In genomic region chr2:155073978-155074765, GRCm38 (mm10) we compare ENCODE assay signal across 8 mouse cellular contexts. TPM values are rescaled to one million over a fixed set of nuclear protein-coding genes. Genes with fewer than 3 reads are reported as not detected.
DNase-seq lines count a peak whose midpoint lies in the region; ATAC-seq lines count a peak whose summit lies in the region.

TSS of gene Ahcy (minus strand) at chr2:155074497.

- no peaks in the 10 kb centered on the region for H3K9me3 ChIP-seq in intestine, embryonic 14.5 days (ENCODE audit: control insufficient read depth, low read length)

- intact Hi-C loops in left cerebral cortex, postnatal 14 days (cut with DNase I) = no loop called here

- whole genome bisulfite sequencing in intestine, embryonic 14.5 days = under 1% methylated on average over 56 of the region's 56 CpGs

- ATAC-seq in intestine, embryonic 14.5 days (replicated peaks; ENCODE audit: low FRiP score, low TSS enrichment, low read depth) = peak; percentile 92

- H3K36me3 ChIP-seq in intestine, embryonic 14.5 days (ENCODE audit: control insufficient read depth, insufficient read depth, low read length) = no peaks in the 10 kb centered on the region

- DNase-seq in adrenal gland, adult (ENCODE audit: inconsistent age in 2 of 2, low spot score in 1 of 2) = peak; percentile 93 to 99
- peak; percentile 96 for DNase-seq in embryo, embryonic 10.5 days (ENCODE audit: low spot score)
- DNase-seq in gastrocnemius, postnatal 25 days = peak; percentile 91
- peak; percentile 97 for DNase-seq in intestine, embryonic 14.5 days (ENCODE audit: low spot score)
- peak; percentile 82 to 87 for DNase-seq in left cerebral cortex, postnatal 14 days (ENCODE audit: low spot score in 2 of 2)
- peak; percentile 93 for DNase-seq in mesoderm, embryonic 11.5 days (ENCODE audit: low read depth, low spot score)
- peak; percentile 85 to 88 for DNase-seq in right cerebral cortex, postnatal 36 days (ENCODE audit: low spot score in 2 of 2)
- DNase-seq in yolk sac, embryonic 10.5 days (ENCODE audit: low spot score) = peak; percentile 96

- peak within 1 kb of the TSS; percentile 65 for H3K9ac ChIP-seq in intestine, embryonic 14.5 days (ENCODE audit: low read length)

- no peaks in the 10 kb centered on the region for H3K27me3 ChIP-seq in intestine, embryonic 14.5 days (replicated peaks; ENCODE audit: control insufficient read depth, insufficient read depth, low read length)

- H3K27ac ChIP-seq in intestine, embryonic 14.5 days (ENCODE audit: low read depth) = peak within 1 kb of the TSS; percentile 83

- H3K4me2 ChIP-seq in intestine, embryonic 14.5 days (ENCODE audit: low read length) = peak within 1 kb of the TSS; percentile 79

- peaks cover 11% of the 10 kb centered on the region for H3K4me1 ChIP-seq in intestine, embryonic 14.5 days (replicated peaks; ENCODE audit: control insufficient read depth, insufficient read depth, low read length)

- H3K4me3 ChIP-seq in intestine, embryonic 14.5 days (ENCODE audit: low read depth, low read length) = peak within 1 kb of the TSS; percentile 47

RNA-seq across cellular contexts. Expression of gene Ahcy, which starts in this region (rescaled TPM):
- total RNA-seq in gastrocnemius, postnatal 25 days (2021) = 10 to 100 TPM; 15.3 to 16.0 TPM
- 136 and 137 TPM in 2 replicates for polyA plus RNA-seq in intestine, embryonic 14.5 days (2014; fragmentation: Nextera tagmentation; extraction: Ambion mirVana)
- 10 to 100 TPM; 12.1 to 12.7 TPM for total RNA-seq in left cerebral cortex, postnatal 14 days (2021)

Comparison
In these comparisons a context has a peak if more than half of its experiments do, and no peak if none do; other contexts are left out.
1. Peak in every context shown above with its lines: DNase-seq, ATAC-seq, H3K4me3 ChIP-seq and H3K27ac ChIP-seq.